Mouse (Mus musculus): Measurements from ENCODE around the gene Fgf9. TPM values are rescaled to one million over a fixed set of nuclear protein-coding genes. Genes with fewer than 3 reads are reported as not detected.
A peak's percentile ranks its signal among the peaks of the same experiment; 100 is the strongest.

Fgf9 gene
- polyA plus RNA-seq, 1 experiment from 2014 or later = 23.2 TPM

- no peak for ATAC-seq (ENCODE audit: low read depth)
- no peaks in the 10 kb centered on the region for H3K9me3 ChIP-seq (ENCODE audit: control insufficient read depth, low read length)
- WGBS = 49% methylated on average over 1 of the region's 1 CpGs
Measured at GRCm38 (mm10) chr14:58081955-58082354, 11.6 kb downstream of the Fgf9 start.

DNA sequence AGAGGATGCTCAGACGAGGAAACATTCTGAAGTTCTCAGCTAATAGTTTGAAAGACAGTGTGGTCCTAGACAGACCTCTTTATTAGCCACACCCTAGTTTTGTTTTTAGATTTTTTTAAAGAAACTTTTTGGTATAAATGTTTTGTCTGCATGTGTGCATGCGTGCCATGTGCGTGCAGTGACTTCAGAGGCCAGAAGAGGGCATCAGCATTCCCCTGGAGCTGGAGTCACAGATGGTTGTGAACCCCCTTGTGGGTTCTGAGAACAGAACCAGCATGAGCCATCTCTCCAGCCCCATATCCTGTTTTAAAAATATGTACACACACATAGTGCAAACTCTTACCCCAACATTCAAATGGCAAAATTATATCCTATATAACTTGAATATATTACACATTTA lies 13.9 kb downstream of the Fgf9 start:
- no peaks in the 10 kb centered on the region for H3K27me3 ChIP-seq (ENCODE audit: control insufficient read depth, insufficient read depth, low read length)
- no peaks in the 10 kb centered on the region for H3K9me3 ChIP-seq (ENCODE audit: control insufficient read depth, low read length)
- no peak overlapping the region for H3K9ac ChIP-seq (replicated peaks; ENCODE audit: low read depth, low read length)
- H3K27ac ChIP-seq (ENCODE audit: low read depth, low read length) = no peak overlapping the region
- no peak overlapping the region for H3K4me2 ChIP-seq (ENCODE audit: low read depth, low read length)
- 97% methylated on average over 3 of the region's 3 CpGs for WGBS
- ATAC-seq (ENCODE audit: low read depth) = no peak
- H3K4me1 ChIP-seq (ENCODE audit: control insufficient read depth, insufficient read depth, low read length) = peaks cover 4% of the 10 kb centered on the region; the same call in 1 of the 2 replicates
- H3K36me3 ChIP-seq (ENCODE audit: control insufficient read depth, insufficient read depth, low read length) = no peaks in the 10 kb centered on the region
- no peak overlapping the region for H3K4me3 ChIP-seq (ENCODE audit: low read depth, low read length)

More at GRCm38 (mm10) chr14:58081955-58082354, 11.6 kb downstream of the Fgf9 start:
- Histone ChIP-seq H3K27ac (ENCODE audit: low read depth, low read length) (no peak overlapping the region), H3K9ac (replicated peaks; ENCODE audit: low read depth, low read length) (no peak overlapping the region), H3K4me1 (ENCODE audit: control insufficient read depth, insufficient read depth, low read length) (no peaks in the 10 kb centered on the region), H3K4me3 (ENCODE audit: low read depth, low read length) (no peak overlapping the region), H3K4me2 (ENCODE audit: low read depth, low read length) (no peak overlapping the region), H3K36me3 (ENCODE audit: control insufficient read depth, insufficient read depth, low read length) (no peaks in the 10 kb centered on the region), H3K27me3 (ENCODE audit: control insufficient read depth, insufficient read depth, low read length) (peaks cover 5% of the 10 kb centered on the region)

- Histone ChIP-seq H3K27me3 (ENCODE audit: control insufficient read depth, insufficient read depth, low read length) (no peaks in the 10 kb centered on the region), H3K4me1 (ENCODE audit: control insufficient read depth, insufficient read depth, low read length) (peaks cover 4% of the 10 kb centered on the region; the same call in 1 of the 2 replicates), H3K36me3 (ENCODE audit: control insufficient read depth, insufficient read depth, low read length) (no peaks in the 10 kb centered on the region), H3K27ac (ENCODE audit: low read depth, low read length) (no peak overlapping the region), H3K9ac (replicated peaks; ENCODE audit: low read depth, low read length) (no peak overlapping the region), H3K9me3 (ENCODE audit: control insufficient read depth, low read length) (no peaks in the 10 kb centered on the region), H3K4me2 (ENCODE audit: low read depth, low read length) (no peak overlapping the region), H3K4me3 (ENCODE audit: low read depth, low read length) (no peak overlapping the region)
- 13% methylated on average over 4 of the region's 4 CpGs for WGBS
- ATAC-seq (ENCODE audit: low read depth) = peak; percentile 21; the same call in 1 of the 2 replicates
Measured at GRCm38 (mm10) chr14:58087326-58087725, 17.0 kb downstream of the Fgf9 start.

GRCm38 (mm10) chr14:58089486-58089885 lies 19.1 kb downstream of the Fgf9 start:
- Histone ChIP-seq H3K9me3 (ENCODE audit: control insufficient read depth, low read length) (no peaks in the 10 kb centered on the region), H3K27me3 (ENCODE audit: control insufficient read depth, insufficient read depth, low read length) (no peaks in the 10 kb centered on the region), H3K4me1 (ENCODE audit: control insufficient read depth, insufficient read depth, low read length) (peaks cover 4% of the 10 kb centered on the region; the same call in 1 of the 2 replicates), H3K27ac (ENCODE audit: low read depth, low read length) (no peak overlapping the region), H3K4me3 (ENCODE audit: low read depth, low read length) (no peak overlapping the region), H3K4me2 (ENCODE audit: low read depth, low read length) (no peak overlapping the region), H3K36me3 (ENCODE audit: control insufficient read depth, insufficient read depth, low read length) (no peaks in the 10 kb centered on the region), H3K9ac (replicated peaks; ENCODE audit: low read depth, low read length) (no peak overlapping the region)
- WGBS = 86% methylated on average over 5 of the region's 5 CpGs
- ATAC-seq (ENCODE audit: low read depth) = no peak

GRCm38 (mm10) chr14:58091321-58091720 lies 21.0 kb downstream of the Fgf9 start:
- H3K4me3 ChIP-seq (ENCODE audit: low read depth, low read length) = no peak overlapping the region
- no peak overlapping the region for H3K27ac ChIP-seq (ENCODE audit: low read depth, low read length)
- WGBS = 82% methylated on average over 10 of the region's 10 CpGs
- no peaks in the 10 kb centered on the region for H3K9me3 ChIP-seq (ENCODE audit: control insufficient read depth, low read length)
- peaks cover 4% of the 10 kb centered on the region; the same call in 1 of the 2 replicates for H3K4me1 ChIP-seq (ENCODE audit: control insufficient read depth, insufficient read depth, low read length)
- no peaks in the 10 kb centered on the region for H3K36me3 ChIP-seq (ENCODE audit: control insufficient read depth, insufficient read depth, low read length)
- H3K4me2 ChIP-seq (ENCODE audit: low read depth, low read length) = no peak overlapping the region
- ATAC-seq (ENCODE audit: low read depth) = no peak
- H3K9ac ChIP-seq (replicated peaks; ENCODE audit: low read depth, low read length) = no peak overlapping the region
- no peaks in the 10 kb centered on the region for H3K27me3 ChIP-seq (ENCODE audit: control insufficient read depth, insufficient read depth, low read length)

- Histone ChIP-seq H3K4me3 (ENCODE audit: low read depth, low read length) (no peak overlapping the region), H3K27ac (ENCODE audit: low read depth, low read length) (no peak overlapping the region), H3K9ac (replicated peaks; ENCODE audit: low read depth, low read length) (no peak overlapping the region), H3K27me3 (ENCODE audit: control insufficient read depth, insufficient read depth, low read length) (no peaks in the 10 kb centered on the region), H3K9me3 (ENCODE audit: control insufficient read depth, low read length) (no peaks in the 10 kb centered on the region), H3K4me1 (ENCODE audit: control insufficient read depth, insufficient read depth, low read length) (peaks cover 6% of the 10 kb centered on the region; the same call in 1 of the 2 replicates), H3K36me3 (ENCODE audit: control insufficient read depth, insufficient read depth, low read length) (no peaks in the 10 kb centered on the region), H3K4me2 (ENCODE audit: low read depth, low read length) (no peak overlapping the region)
- ATAC-seq (ENCODE audit: low read depth) = no peak
- 81% methylated on average over 8 of the region's 8 CpGs for WGBS
Measured at GRCm38 (mm10) chr14:58099599-58099998, 29.3 kb downstream of the Fgf9 start.

DNA sequence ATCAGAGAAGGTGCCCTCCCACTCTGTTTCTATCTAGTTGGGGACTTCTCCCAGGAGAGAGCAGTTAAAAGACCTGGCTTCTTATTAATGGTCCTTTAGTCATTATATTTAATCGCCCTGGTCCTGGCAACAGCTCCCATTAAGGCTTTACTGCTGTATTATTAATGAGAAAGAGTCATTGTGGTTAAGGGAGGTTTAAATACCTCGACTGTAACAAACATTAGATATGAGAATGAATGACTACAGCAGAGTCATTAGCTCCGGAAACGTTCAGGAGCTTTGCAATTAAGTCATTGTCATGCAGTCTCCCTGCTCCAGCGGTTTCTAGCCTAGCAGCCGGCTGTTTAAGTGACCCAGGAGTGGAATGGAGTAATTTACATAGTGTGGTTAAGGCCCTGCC lies 31.0 kb downstream of the Fgf9 start:
- Histone ChIP-seq H3K9ac (replicated peaks; ENCODE audit: low read depth, low read length) (no peak overlapping the region), H3K36me3 (ENCODE audit: control insufficient read depth, insufficient read depth, low read length) (no peaks in the 10 kb centered on the region), H3K4me1 (ENCODE audit: control insufficient read depth, insufficient read depth, low read length) (peaks cover 6% of the 10 kb centered on the region; the same call in 1 of the 2 replicates), H3K9me3 (ENCODE audit: control insufficient read depth, low read length) (no peaks in the 10 kb centered on the region), H3K27me3 (ENCODE audit: control insufficient read depth, insufficient read depth, low read length) (no peaks in the 10 kb centered on the region), H3K27ac (ENCODE audit: low read depth, low read length) (no peak overlapping the region), H3K4me3 (ENCODE audit: low read depth, low read length) (no peak overlapping the region), H3K4me2 (ENCODE audit: low read depth, low read length) (no peak overlapping the region)
- 5% methylated on average over 6 of the region's 6 CpGs for WGBS
- peak; percentile 90 for ATAC-seq (ENCODE audit: low read depth)

DNA sequence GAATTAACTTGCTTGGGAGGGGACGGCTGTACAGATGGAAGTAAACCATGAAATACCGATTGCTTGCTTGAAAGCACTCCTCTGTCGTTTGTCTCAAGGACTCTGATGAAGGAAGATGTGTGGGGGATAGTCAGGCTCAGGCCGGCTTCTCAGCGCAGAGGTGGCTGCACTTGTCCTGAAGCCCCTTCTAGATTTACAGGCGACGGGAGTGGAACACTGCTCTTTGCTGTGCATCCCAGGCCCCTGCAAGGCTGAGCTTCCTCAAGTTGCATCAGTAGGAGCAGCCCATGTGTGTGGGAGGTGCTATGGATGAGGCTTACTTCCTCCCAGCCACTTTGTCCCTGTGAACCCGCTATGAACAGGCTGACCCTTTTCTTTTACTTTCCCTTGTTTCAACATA lies 33.9 kb downstream of the Fgf9 start:
- 62% methylated on average over 8 of the region's 8 CpGs for WGBS
- Histone ChIP-seq H3K4me1 (ENCODE audit: control insufficient read depth, insufficient read depth, low read length) (peaks cover 6% of the 10 kb centered on the region; the same call in 1 of the 2 replicates), H3K27me3 (ENCODE audit: control insufficient read depth, insufficient read depth, low read length) (no peaks in the 10 kb centered on the region), H3K36me3 (ENCODE audit: control insufficient read depth, insufficient read depth, low read length) (no peaks in the 10 kb centered on the region), H3K4me2 (ENCODE audit: low read depth, low read length) (no peak overlapping the region), H3K9me3 (ENCODE audit: control insufficient read depth, low read length) (no peaks in the 10 kb centered on the region), H3K4me3 (ENCODE audit: low read depth, low read length) (no peak overlapping the region), H3K9ac (replicated peaks; ENCODE audit: low read depth, low read length) (no peak overlapping the region), H3K27ac (ENCODE audit: low read depth, low read length) (no peak overlapping the region)
- ATAC-seq (ENCODE audit: low read depth) = no peak

DNA sequence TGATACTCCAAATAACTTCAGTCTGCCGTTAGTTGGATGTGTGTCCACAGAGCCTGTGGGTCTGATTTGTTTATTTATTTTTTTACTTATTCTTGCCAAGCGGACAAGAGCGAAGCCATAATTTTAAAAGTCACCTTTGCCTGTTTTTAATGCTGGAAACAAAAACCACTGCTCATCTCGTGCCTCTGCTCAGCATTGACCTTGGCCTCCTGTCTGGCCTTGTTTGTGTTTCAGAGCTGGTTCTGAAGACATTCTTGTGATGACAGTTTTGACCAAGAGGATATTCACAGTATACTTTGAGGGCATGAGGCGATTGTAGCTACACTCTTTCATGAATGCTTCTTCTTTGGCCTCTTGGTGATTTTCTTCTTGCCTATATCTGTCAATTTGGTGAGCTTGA lies 35.2 kb downstream of the Fgf9 start:
- H3K9me3 ChIP-seq (ENCODE audit: control insufficient read depth, low read length) = no peaks in the 10 kb centered on the region
- WGBS = 89% methylated on average over 5 of the region's 5 CpGs
- no peak overlapping the region for H3K27ac ChIP-seq (ENCODE audit: low read depth, low read length)
- no peak for ATAC-seq (ENCODE audit: low read depth)
- H3K36me3 ChIP-seq (ENCODE audit: control insufficient read depth, insufficient read depth, low read length) = no peaks in the 10 kb centered on the region
- peaks cover 6% of the 10 kb centered on the region; the same call in 1 of the 2 replicates for H3K4me1 ChIP-seq (ENCODE audit: control insufficient read depth, insufficient read depth, low read length)
- no peak overlapping the region for H3K9ac ChIP-seq (replicated peaks; ENCODE audit: low read depth, low read length)
- H3K27me3 ChIP-seq (ENCODE audit: control insufficient read depth, insufficient read depth, low read length) = no peaks in the 10 kb centered on the region
- H3K4me2 ChIP-seq (ENCODE audit: low read depth, low read length) = no peak overlapping the region
- H3K4me3 ChIP-seq (ENCODE audit: low read depth, low read length) = no peak overlapping the region
